Mouse (Mus musculus) midbrain, embryonic 16.5 days (tissue): ENCODE measurements around the gene Afp. TPM values are rescaled to one million over a fixed set of nuclear protein-coding genes. Genes with fewer than 3 reads are reported as not detected.

ENCODE experiments used
- ATAC-seq: fragments of 200-750 bp; cut with Nextera tagmentation; 2 replicates; pipeline ENCODE4 v1.8.0; 2017; ENCODE audit warnings: moderate TSS enrichment
- H3K27ac ChIP-seq: fragments of 300-500 bp; sonication (generic); 2 replicates; pipeline ENCODE4 v1.5.1; 2014; ENCODE audit warnings: mild to moderate bottlenecking, low read length, mixed read lengths
- H3K27me3 ChIP-seq: fragments of 300-500 bp; sonication (generic); 2 replicates; pipeline ENCODE4 v1.6.1; 2014; ENCODE audit warnings: low read depth, low read length, mixed read lengths; ENCODE audit not compliant: control insufficient read depth, insufficient read depth
- H3K36me3 ChIP-seq: fragments of 300-500 bp; sonication (generic); 2 replicates; pipeline ENCODE4 v1.6.1; 2014; ENCODE audit warnings: mild to moderate bottlenecking, low read length, moderate library complexity, mixed read lengths; ENCODE audit not compliant: control insufficient read depth, insufficient read depth
- H3K4me1 ChIP-seq: fragments of 300-500 bp; sonication (generic); 2 replicates; pipeline ENCODE4 v1.6.1; 2014; ENCODE audit warnings: mild to moderate bottlenecking, low read length, mixed read lengths; ENCODE audit not compliant: control insufficient read depth, insufficient read depth
- H3K4me2 ChIP-seq: fragments of 300-500 bp; sonication (generic); 2 replicates; pipeline ENCODE4 v1.6.1; 2014; ENCODE audit warnings: mild to moderate bottlenecking, low read length, mixed read lengths
- H3K4me3 ChIP-seq: fragments of 300-500 bp; sonication (generic); 2 replicates; pipeline ENCODE4 v1.5.1; 2014; ENCODE audit warnings: low read depth, mild to moderate bottlenecking, low read length, moderate library complexity, mixed read lengths
- H3K9ac ChIP-seq: fragments of 300-500 bp; sonication (generic); 2 replicates; pipeline ENCODE4 v1.6.1; 2014; ENCODE audit warnings: low read depth, low read length, mixed read lengths
- H3K9me3 ChIP-seq: fragments of 300-500 bp; sonication (generic); replicated peaks from 2 replicates; pipeline ENCODE4 v1.6.1; 2014; ENCODE audit warnings: mild to moderate bottlenecking, low read length, mixed read lengths; ENCODE audit not compliant: control insufficient read depth, poor library complexity, severe bottlenecking
- WGBS: fragments of 180-500 bp; shearing (Covaris S2); extraction: QIAGEN DNeasy Blood & Tissue Kit; methylation state at CpG from one replicate; pipeline ENCODE4 v1.1.7; 2014; 5-methylcytosine and 5-hydroxymethylcytosine counted together
- polyA plus RNA-seq: library from polyadenylated mRNA; unstranded; fragments of >200 nt; fragmentation: Nextera tagmentation; extraction: Ambion mirVana; gene quantifications from 2 replicates; pipeline ENCODE4 v1.2.1, GENCODE M21; 2015

The Afp gene
- polyA plus RNA-seq, 1 experiment from 2014 or later = 0.24 TPM

DNA sequence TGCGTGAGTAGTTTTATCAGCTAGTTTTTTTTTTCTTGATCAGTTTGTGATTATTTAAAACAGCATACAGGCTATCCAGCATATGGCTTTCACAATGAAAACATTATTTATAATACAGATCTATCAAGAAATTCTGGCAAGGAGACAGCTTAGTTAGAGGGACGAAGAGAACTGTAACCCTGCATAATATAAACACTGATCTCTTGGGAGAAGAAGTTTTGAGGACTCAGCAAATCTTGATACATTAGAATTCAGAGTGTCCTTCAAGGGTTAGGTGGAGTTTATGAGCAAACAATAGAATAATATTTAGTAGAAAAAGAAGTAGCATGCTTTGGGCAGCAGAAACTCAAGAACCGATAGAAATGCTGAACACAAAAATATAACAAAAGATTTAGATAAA is 19.7 kb upstream of the Afp start:
- H3K27ac ChIP-seq = no peak overlapping the region
- ATAC-seq = no peak
- no peaks in the 10 kb centered on the region for H3K4me1 ChIP-seq
- H3K4me2 ChIP-seq = no peak overlapping the region
- H3K9me3 ChIP-seq = no peaks in the 10 kb centered on the region
- H3K27me3 ChIP-seq = no peaks in the 10 kb centered on the region
- no peak overlapping the region for H3K9ac ChIP-seq
- H3K4me3 ChIP-seq = no peak overlapping the region
- H3K36me3 ChIP-seq = no peaks in the 10 kb centered on the region
- WGBS = 89% methylated on average over 3 of the region's 3 CpGs

DNA sequence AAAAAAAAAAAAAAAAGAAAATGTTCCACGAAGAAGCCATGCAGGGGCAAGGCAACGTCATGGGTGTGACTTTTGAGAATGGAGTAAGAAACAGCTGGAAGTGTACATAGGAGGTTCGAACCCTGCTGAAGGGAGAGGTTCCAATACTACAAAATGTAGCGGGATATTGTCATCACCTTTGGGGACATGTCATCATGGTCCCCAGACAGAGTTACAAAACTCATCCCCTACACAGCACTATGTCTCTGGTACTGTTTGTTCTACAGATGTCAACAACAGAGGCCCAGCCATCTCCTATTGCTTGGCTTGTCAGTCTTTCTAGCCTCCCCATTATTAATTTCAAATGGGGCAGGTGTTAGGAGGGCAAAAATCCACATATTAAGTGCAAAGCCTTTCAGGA is 16.6 kb upstream of the Afp start:
- WGBS = 95% methylated on average over 4 of the region's 4 CpGs
- ATAC-seq = no peak

DNA sequence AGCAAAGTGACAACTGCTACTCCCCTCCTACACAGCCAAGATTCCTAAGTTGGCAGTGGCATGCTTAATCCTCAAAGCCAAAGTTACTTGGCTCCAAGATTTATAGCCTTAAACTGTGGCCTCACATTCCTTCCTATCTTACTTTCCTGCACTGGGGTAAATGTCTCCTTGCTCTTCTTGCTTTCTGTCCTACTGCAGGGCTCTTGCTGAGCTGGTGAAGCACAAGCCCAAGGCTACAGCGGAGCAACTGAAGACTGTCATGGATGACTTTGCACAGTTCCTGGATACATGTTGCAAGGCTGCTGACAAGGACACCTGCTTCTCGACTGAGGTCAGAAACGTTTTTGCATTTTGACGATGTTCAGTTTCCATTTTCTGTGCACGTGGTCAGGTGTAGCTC is 16.2 kb upstream of the Afp start:
- Histone ChIP-seq H3K9ac (no peak overlapping the region), H3K9me3 (no peaks in the 10 kb centered on the region), H3K27me3 (no peaks in the 10 kb centered on the region), H3K36me3 (no peaks in the 10 kb centered on the region), H3K4me2 (no peak overlapping the region), H3K4me1 (no peaks in the 10 kb centered on the region), H3K27ac (no peak overlapping the region), H3K4me3 (no peak overlapping the region)
- ATAC-seq = no peak
- WGBS = 84% methylated on average over 5 of the region's 5 CpGs

More for the DNA sequence above, 16.6 kb upstream of the Afp start:
- H3K27ac ChIP-seq = no peak overlapping the region
- H3K27me3 ChIP-seq = no peaks in the 10 kb centered on the region
- no peak overlapping the region for H3K9ac ChIP-seq
- no peaks in the 10 kb centered on the region for H3K9me3 ChIP-seq
- H3K4me1 ChIP-seq = no peaks in the 10 kb centered on the region
- no peak overlapping the region for H3K4me3 ChIP-seq
- H3K36me3 ChIP-seq = no peaks in the 10 kb centered on the region
- no peak overlapping the region for H3K4me2 ChIP-seq

DNA sequence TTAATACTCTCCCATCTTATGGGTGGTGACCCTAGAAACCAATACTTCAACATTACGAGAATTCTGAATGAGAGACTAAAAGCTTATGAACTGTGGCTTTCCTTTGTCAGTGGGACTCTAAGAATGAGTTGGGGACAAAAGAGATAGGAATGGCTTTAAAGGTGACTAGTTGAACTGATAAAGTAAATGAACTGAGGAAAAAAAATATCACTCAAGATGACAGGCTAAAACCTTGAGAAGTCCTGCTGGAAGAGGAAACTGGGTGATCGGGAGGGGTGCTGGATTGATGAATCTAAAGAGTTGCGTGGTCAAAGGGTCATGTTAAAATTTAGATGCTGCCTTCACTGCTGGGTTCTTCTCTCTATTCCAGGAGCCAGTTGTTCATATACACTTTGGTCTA is 13.8 kb upstream of the Afp start:
- H3K27ac ChIP-seq = no peak overlapping the region
- no peaks in the 10 kb centered on the region for H3K27me3 ChIP-seq
- no peak overlapping the region for H3K4me3 ChIP-seq
- ATAC-seq = no peak
- no peaks in the 10 kb centered on the region for H3K9me3 ChIP-seq
- H3K4me2 ChIP-seq = no peak overlapping the region
- no peaks in the 10 kb centered on the region for H3K4me1 ChIP-seq
- WGBS = 90% methylated on average over 3 of the region's 3 CpGs
- no peak overlapping the region for H3K9ac ChIP-seq
- H3K36me3 ChIP-seq = no peaks in the 10 kb centered on the region

DNA sequence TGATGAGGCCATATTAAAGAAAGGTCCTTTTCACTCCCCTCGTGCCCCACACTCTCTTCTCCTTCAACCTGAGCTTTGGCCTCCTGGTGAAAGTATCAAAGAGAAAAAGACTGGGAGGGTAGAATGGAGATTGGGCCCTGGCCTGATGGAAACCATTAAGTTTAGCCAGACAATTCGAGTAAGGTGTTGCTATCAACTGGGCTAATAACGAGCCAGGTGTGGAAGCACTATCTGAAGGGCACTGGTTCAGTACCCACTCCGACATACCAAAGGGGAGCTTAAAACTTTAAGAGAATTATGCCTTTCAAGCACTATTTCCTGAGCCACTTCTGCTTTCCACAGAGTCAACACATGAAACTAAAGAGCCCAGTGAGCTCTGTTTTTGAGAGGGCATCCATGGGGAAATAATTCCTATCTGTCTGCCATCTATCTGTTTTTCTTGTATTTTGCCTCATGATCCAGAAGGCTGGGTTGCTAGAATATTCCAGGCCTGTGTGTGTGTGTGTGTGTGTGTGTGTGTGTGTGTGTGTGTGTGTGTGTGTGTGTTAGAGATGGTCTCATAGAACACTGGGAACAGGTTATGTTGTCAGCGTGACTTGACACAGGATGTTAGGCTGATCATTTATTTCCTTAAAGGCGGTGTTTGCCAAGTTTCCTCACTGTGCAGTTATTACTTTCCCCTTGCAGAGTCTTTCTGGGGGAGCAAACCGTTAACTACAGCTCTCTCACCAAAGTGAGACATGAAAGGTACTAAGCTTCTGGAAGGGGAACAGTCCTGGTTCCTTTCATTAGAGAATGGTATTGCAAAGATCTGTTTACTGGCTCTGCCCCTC is 13.0 kb upstream of the Afp start:
- no peak overlapping the region for H3K27ac ChIP-seq

DNA sequence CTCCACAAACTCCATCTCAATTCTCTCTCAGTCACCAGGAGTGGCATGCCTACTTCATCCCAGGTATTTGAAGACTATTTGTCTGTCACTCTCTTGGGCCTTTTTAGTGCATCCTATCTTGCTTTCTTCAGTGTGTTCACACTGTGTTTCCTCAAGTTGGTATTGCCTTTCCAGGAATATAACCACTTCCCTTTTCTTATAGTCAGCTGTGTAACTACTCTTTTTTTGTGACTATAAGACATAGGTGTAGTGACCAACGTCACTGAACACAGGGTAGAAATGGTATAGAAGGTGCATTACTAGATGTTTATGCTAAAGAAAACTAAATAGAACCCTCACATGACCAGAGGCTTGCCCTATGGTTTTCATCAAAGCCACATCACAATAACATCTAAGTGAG is 11.7 kb upstream of the Afp start:
- 83% methylated on average over 1 of the region's 1 CpGs for WGBS
- H3K4me2 ChIP-seq = no peak overlapping the region
- no peaks in the 10 kb centered on the region for H3K27me3 ChIP-seq
- H3K4me1 ChIP-seq = no peaks in the 10 kb centered on the region
- H3K9me3 ChIP-seq = no peaks in the 10 kb centered on the region
- H3K36me3 ChIP-seq = no peaks in the 10 kb centered on the region
- no peak overlapping the region for H3K4me3 ChIP-seq
- no peak for ATAC-seq
- H3K9ac ChIP-seq = no peak overlapping the region
- H3K27ac ChIP-seq = no peak overlapping the region

More for the DNA sequence above, 13.0 kb upstream of the Afp start:
- Histone ChIP-seq H3K36me3 (no peaks in the 10 kb centered on the region), H3K9me3 (no peaks in the 10 kb centered on the region), H3K4me3 (no peak overlapping the region), H3K4me2 (no peak overlapping the region), H3K27me3 (no peaks in the 10 kb centered on the region), H3K9ac (no peak overlapping the region), H3K4me1 (no peaks in the 10 kb centered on the region)
- ATAC-seq = no peak
- 82% methylated on average over 7 of the region's 7 CpGs for WGBS

DNA sequence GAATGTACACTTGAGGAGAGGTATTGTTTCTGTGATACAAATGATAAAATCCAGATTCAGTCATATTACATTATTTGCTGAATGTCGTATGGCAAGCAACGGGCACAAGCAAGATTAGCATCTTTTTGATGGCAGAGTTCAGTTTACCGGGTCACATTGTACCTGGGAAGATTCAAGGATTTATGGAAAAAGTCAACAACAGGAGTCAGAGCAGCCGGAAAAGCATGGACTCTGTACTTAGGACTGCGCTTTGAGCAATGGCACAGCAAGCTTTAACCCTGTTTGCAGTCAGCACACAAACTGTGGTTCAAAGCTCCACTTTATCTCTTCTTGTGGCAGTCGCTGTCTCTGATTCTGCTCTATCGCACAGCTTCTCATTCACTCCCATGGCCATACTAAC is 4.9 kb upstream of the Afp start:
- Histone ChIP-seq H3K36me3 (no peaks in the 10 kb centered on the region), H3K4me3 (no peak overlapping the region), H3K4me1 (no peaks in the 10 kb centered on the region), H3K9me3 (no peaks in the 10 kb centered on the region), H3K4me2 (no peak overlapping the region), H3K27me3 (no peaks in the 10 kb centered on the region), H3K9ac (no peak overlapping the region), H3K27ac (no peak overlapping the region)
- no peak for ATAC-seq
- 98% methylated on average over 7 of the region's 7 CpGs for WGBS

DNA sequence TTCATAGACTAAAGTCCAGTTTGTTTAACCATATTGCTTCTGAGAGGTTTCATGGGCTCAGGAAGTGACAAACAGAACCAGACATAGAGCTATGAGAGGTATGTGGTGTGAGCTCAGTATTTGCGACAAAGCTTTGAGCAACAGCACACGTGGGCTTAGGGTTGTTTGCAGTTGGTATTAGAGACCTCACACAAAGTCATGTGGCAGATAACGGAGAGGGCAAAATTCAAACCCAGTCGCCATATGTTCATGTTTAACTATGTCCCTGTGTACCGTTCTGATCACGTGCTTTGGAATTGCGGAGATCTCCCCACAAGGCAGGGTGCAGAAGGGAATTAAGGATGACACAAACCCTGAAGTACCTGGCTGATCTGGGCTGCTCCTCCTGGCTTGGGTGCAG is 2.2 kb upstream of the Afp start:
- H3K4me2 ChIP-seq = no peak overlapping the region
- H3K9ac ChIP-seq = no peak overlapping the region
- no peak overlapping the region for H3K4me3 ChIP-seq
- no peaks in the 10 kb centered on the region for H3K27me3 ChIP-seq
- WGBS = 83% methylated on average over 7 of the region's 7 CpGs
- H3K36me3 ChIP-seq = no peaks in the 10 kb centered on the region
- no peak for ATAC-seq
- no peaks in the 10 kb centered on the region for H3K9me3 ChIP-seq
- H3K27ac ChIP-seq = no peak overlapping the region
- H3K4me1 ChIP-seq = no peaks in the 10 kb centered on the region

DNA sequence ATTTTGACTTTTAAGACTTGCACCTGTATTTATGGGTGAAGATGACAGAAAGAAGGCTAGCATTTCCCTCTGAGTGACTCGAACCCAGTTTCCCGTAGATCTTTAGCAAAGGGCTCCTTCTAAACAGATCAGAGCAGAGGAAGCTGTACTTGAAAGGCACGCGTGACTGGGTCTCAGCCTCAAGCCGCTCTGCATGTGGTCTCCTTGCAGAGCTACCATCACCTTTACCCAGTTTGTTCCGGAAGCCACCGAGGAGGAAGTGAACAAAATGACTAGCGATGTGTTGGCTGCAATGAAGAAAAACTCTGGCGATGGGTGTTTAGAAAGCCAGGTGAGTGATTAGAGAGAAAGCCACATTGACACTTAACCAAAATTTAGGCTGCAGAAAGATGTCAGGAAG is 1.9 kb downstream of the Afp start:
- Histone ChIP-seq H3K27ac (no peak overlapping the region), H3K9me3 (no peaks in the 10 kb centered on the region), H3K4me2 (no peak overlapping the region), H3K27me3 (no peaks in the 10 kb centered on the region), H3K36me3 (no peaks in the 10 kb centered on the region), H3K4me3 (no peak overlapping the region), H3K4me1 (no peaks in the 10 kb centered on the region), H3K9ac (no peak overlapping the region)
- ATAC-seq = no peak
- WGBS = 72% methylated on average over 9 of the region's 9 CpGs
